Mouse (Mus musculus) cerebral cortex, adult 2 months (tissue): ENCODE measurements around the gene Nol9.

ENCODE experiments used
- WGBS: fragments of 180-500 bp; shearing (Covaris S2); methylation state at CpG from one replicate; pipeline ENCODE4 v1.1.7; 2018; 5-methylcytosine and 5-hydroxymethylcytosine counted together

The Nol9 gene

GRCm38 (mm10) chr4:152044609-152045008 lies 5.5 kb downstream of the Nol9 start:
- WGBS, result 67% methylated on average over 6 of the region's 6 CpGs

- 44% methylated on average over 9 of the region's 9 CpGs for WGBS
These were observed 23.4 kb downstream of the Nol9 start for GRCm38 (mm10) chr4:152062390-152063110.

GRCm38 (mm10) chr4:152068166-152068724 lies 29.1 kb downstream of the Nol9 start:
- 78% methylated on average over 6 of the region's 6 CpGs for WGBS

- 78% methylated on average over 3 of the region's 3 CpGs for WGBS
These were observed 30.1 kb downstream of the Nol9 start for GRCm38 (mm10) chr4:152069245-152069644.

GRCm38 (mm10) chr4:152070494-152071396 lies 31.6 kb downstream of the Nol9 start:
- 78% methylated on average over 11 of the region's 11 CpGs for WGBS

- 43% methylated on average over 10 of the region's 10 CpGs for WGBS
These were observed 33.0 kb downstream of the Nol9 start, which contains the start of gene Plekhg5 for GRCm38 (mm10) chr4:152072121-152072601. Gene Plekhg5 (plus strand): TSS chr4:152072498.

- WGBS, result 41% methylated on average over 10 of the region's 10 CpGs
These were observed 33.5 kb downstream of the Nol9 start for GRCm38 (mm10) chr4:152072655-152073054.

GRCm38 (mm10) chr4:152073715-152074114 lies 34.6 kb downstream of the Nol9 start:
- WGBS, result 87% methylated on average over 6 of the region's 6 CpGs

- WGBS, result 87% methylated on average over 9 of the region's 9 CpGs
These were observed 35.4 kb downstream of the Nol9 start for GRCm38 (mm10) chr4:152074548-152074947.

- WGBS, result 78% methylated on average over 9 of the region's 9 CpGs
These were observed 38.1 kb downstream of the Nol9 start for GRCm38 (mm10) chr4:152077191-152077590.

- WGBS, result 60% methylated on average over 10 of the region's 10 CpGs
These were observed 39.0 kb downstream of the Nol9 start for GRCm38 (mm10) chr4:152078105-152078530.

GRCm38 (mm10) chr4:152079261-152079660 lies 40.1 kb downstream of the Nol9 start:
- WGBS, result 89% methylated on average over 3 of the region's 3 CpGs

- WGBS, result 39% methylated on average over 7 of the region's 7 CpGs
These were observed 40.8 kb downstream of the Nol9 start for GRCm38 (mm10) chr4:152079931-152080330.

GRCm38 (mm10) chr4:152083611-152084220 lies 44.6 kb downstream of the Nol9 start:
- 56% methylated on average over 7 of the region's 7 CpGs for WGBS

GRCm38 (mm10) chr4:152084616-152085015 lies 45.5 kb downstream of the Nol9 start:
- 93% methylated on average over 7 of the region's 7 CpGs for WGBS

- WGBS, result under 1% methylated on average over 87 of the region's 92 CpGs
These were observed 47.5 kb downstream of the Nol9 start for GRCm38 (mm10) chr4:152086505-152087210.

- 8% methylated on average over 12 of the region's 12 CpGs for WGBS
These were observed 48.3 kb downstream of the Nol9 start for GRCm38 (mm10) chr4:152087211-152088081.

GRCm38 (mm10) chr4:152088133-152088532 lies 49.0 kb downstream of the Nol9 start:
- 13% methylated on average over 4 of the region's 4 CpGs for WGBS

- WGBS, result 37% methylated on average over 8 of the region's 8 CpGs
These were observed 49.5 kb downstream of the Nol9 start for GRCm38 (mm10) chr4:152088556-152089120.

- whole genome bisulfite sequencing, result 62% methylated on average over 9 of the region's 9 CpGs
These were observed 51.1 kb downstream of the Nol9 start for GRCm38 (mm10) chr4:152090191-152090590.
